Mouse (Mus musculus): Measurements from ENCODE around the gene Jam3.

Jam3 gene

DNA sequence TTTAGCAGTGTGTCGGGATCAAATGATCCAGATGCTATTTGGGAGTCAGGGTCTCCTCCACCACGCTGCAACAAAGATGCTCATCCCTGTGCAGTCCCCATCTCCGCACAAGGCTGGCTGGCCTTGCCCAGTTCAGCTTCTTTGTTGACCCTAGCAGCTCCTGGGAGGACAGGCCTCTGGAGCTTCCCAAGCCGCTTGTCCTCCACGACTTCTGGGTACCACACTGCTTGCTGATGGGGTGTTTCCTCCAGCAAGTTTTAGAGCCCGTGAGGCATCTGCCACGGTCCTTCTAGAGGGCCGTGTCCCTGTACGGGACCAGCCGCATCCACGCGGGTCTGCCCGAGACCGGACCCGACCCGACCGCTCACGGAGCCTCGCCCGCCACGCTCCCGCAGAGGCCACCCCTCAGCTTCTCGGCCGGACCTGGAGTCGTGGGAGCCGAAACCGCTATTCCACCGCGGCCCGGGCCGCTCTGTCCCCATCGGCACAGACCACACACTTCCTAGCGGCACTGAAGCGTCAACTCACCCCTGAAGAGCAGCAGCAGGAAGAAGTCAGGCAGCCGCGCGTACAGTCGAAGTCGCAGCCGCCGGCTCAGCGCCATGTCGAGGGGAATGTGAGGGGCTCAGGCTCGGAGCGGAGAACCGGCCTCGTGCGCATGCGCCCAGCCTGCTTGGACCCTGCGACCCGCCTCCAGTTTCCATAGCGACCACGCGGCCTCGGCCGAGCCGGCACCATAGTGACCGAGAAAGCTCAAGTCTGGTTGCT is at the start of gene Jam3:
Gene Jam3 (minus strand): TSS at position 659 of the 768 bp plus-strand sequence.
- peak; percentile 96 for DNase-seq (ENCODE audit: inconsistent ontology term)

DNA sequence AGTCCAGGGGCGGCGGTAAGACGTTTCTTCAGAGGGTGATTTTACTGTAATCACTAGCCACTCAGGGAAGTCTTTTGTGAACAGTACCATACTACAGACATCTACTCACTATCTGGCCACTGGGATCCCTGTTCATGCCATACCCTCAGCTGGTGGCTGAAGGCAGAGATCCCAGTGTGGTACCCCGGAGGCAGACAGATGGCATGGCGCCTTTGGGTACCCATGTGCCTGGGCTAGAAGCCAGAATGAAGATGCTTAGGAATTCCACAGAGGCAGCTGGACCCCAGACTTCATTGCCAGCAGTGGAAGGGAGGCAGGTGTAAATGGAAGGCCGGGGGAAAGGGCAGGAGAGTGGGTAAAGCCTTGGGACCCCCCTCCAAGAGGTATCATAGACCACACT is 49.0 kb upstream of the Jam3 start:
- DNase-seq (ENCODE audit: inconsistent ontology term), result peak; percentile 26

DNA sequence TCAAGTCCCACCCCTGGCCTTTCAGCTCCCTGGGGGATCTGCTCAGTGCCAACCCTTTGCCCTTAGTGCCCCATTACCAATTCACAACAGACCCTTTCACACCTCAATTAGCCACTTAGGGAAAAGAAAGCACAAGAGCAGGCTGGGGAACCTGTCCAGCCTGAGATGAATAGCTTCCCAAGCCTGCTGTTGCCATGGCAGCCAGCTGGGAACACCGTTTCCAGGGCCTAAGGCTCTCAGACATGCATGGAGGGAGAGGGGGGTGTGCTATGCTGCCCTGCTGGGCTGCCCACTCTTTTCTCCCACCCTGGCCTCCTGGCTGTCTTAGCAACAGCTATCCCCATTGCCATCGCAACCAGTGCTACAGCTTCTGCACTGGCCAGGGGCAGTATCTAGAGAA is 47.9 kb upstream of the Jam3 start:
- DNase-seq (ENCODE audit: inconsistent ontology term), result peak; percentile 40

DNA sequence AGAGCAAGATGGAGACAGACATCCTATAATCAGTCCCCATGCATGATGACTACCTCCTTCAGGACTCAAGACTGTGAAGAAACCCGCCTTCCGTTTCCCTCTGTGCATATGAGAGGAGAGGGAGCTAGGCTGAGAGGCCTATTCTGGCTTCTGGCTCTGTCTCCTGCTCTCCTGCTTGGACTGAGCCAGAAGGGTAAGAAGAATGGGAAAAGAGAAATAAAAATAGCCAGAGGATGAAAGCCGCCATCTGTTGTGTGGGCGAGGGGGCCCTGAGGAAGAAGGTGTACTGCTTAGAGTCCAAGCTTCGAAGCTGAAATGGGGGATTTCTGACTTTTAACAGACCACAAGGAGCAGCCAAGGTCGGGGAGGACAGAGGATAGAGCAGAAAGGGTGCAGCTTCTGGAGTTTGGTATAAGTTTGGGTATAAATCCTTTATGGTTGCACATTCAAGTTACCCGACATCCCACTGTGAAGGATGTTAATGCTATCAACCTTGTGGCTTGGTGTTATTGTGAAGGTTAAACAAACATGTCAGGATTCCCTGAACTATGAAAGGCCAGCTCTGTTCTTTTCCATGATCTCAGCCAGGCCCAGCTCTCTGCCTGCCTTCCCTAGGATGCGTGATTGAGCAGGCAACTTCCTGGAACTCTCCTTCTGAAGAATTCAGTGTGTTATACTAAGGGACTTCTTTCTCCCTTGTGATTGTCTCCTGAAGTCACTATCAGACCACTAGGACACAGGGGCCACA is 46.4 kb upstream of the Jam3 start:
- no peak for DNase-seq (ENCODE audit: inconsistent ontology term)

DNA sequence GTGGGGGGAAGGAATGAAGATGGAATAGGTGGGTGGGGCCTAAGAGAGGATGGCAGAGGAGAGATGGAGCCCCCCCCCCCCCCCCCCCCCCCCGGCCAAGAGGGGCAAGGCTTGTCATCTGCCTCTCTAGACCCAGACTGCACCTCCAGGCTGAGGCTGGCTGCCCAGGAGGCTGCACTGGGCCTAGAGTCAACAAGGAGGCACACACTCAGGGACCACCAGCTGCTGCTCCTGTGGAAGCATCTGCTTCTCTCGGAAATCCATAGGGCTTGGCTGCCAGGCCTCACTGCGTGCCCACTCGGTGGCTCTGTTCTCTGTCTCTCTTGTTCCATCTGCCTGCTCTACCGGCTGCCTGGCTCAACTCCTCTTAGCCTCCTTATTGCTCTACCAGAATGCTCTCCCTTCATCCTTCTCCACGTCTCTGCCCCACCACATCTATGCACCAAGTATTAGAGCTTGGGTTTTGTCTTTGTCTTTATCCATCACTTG is 38.4 kb upstream of the Jam3 start:
- DNase-seq (ENCODE audit: inconsistent ontology term), result no peak

DNA sequence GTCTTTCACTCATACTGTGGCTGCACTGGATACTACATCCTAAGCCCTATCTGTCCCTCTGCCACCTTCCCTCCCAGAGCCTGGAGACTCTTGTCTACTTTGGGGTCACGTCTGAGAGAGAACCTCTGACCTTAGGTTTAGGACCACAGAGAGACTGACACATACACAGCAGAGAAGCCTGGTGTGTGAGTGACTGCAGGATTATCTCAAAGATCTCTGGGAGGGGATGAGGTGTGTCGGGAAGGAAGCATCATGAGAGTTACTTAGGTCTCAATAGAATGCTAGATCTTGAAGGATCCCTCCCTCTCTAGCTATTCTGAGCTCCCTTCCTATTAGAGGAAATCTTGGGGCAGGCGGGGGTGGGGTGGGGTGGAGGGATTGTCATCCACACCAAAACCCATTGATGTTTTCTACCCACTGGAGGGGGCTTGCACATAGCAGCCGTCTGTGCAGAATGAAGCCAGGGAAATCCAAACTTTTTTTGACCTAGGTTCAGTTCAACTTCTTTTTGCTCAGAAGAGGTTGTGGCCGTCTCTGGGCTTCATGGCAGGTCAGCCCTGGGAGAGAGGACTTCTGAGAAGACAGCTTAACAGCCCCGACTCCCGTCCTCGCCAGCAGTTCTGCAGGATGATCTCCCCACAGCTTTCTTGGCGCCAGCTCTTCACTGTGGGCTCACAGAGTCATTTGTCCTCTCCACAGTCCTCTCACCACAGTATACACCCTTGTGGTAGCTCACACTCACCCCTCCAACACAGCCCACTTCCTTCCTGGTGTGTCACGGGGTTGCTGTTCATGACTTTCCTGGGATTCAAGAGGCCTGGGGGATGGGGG is 37.8 kb upstream of the Jam3 start:
- DNase-seq (ENCODE audit: inconsistent ontology term), result no peak

DNA sequence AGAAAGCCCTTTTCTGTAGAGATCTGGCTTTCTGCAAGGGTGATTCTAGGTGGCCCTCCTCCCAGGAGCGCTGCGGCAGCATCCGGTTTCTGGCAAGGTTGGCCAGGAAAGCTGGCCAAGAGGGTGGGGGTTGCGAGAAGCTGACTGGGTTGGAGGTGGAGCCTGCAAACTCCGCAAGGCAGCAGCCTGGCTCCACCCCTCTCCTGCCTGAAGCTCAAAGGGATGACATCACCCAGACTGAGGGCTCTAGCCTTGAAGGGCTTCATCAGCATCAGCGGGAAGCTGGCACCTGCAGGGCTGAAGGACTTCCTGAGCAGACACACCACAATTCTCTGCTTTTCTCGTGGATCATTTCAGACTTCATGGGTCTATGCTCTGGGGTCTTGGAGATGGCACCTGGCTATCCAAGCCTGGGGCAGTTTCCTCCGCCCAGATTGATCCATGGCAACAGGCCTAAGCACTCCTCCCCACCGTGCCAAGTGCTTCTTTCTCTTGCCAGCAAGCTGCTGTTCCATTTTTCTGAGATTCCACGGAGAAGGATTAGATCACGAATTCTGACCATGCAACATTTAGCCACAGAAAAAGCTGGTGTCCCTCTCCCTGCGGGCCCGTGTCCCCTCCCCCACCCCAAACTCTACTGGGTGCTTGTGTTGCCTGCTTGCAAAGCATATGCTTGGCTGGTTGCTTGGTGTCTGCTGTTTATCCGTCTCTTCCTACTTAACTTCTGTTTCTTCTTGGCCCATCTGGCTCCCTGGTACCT is 37.0 kb upstream of the Jam3 start:
- DNase-seq (ENCODE audit: inconsistent ontology term), result peak; percentile 93

DNA sequence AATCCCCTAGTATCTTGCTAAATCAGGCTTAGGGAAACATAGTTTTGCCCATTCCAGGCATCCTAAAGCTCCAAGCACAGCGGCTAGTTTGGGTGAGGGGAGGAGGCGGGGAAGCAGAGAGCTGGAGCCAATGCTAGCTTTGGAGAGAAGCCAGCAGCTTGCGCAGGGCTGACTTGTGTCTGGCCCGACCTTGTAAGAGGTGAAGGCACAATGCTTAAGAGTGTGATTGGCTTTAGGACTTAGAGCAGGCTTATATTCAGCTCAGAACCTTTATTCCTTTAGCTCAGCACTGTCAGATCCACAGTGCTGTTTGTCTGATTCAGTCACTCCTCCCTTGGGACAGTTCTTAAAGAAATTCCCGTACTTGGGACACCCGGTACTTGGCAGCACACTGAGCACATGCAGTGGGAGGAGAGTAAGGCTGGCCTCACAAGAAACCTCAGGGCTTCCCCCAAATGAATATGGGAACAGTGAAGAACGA is 36.3 kb upstream of the Jam3 start:
- no peak for DNase-seq (ENCODE audit: inconsistent ontology term)

DNA sequence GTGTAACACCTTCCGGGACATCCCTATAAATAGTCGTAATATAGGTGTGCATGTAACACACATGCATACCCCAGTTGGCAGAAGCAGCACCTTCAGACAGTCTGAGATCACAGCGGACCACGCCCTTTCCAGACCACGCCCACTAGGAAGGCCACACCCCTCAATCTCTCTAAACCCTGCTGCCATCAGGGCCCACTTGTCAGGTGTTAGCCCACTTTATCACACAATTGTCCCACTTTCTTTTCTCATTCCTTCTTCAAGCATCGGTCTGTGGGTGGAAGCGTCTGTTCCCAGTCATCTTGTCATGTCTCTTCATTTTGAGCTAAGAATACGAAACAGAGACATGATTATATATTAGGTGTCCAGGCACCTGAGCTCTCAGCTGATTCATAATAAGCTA is 35.2 kb upstream of the Jam3 start:
- no peak for DNase-seq (ENCODE audit: inconsistent ontology term)

DNA sequence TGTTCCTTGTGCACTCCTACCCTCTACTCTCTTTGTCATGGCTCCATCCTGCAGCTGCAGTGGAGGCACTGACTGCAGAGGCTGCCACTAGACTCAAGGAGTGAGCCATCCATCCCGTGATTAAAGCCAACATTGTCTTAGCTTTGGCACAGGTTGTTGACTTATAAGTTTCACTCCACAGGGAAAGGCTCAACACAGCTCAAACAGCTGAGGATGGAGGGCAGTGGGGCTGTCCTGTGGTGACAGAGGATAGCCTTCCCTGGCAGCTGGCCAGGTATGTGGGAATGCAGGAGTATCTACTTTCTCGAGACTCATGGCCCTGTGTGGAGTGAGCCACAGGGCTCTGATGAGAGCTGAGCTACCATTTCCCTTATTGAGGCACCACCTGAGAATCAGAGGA is 34.1 kb upstream of the Jam3 start:
- no peak for DNase-seq (ENCODE audit: inconsistent ontology term)

DNA sequence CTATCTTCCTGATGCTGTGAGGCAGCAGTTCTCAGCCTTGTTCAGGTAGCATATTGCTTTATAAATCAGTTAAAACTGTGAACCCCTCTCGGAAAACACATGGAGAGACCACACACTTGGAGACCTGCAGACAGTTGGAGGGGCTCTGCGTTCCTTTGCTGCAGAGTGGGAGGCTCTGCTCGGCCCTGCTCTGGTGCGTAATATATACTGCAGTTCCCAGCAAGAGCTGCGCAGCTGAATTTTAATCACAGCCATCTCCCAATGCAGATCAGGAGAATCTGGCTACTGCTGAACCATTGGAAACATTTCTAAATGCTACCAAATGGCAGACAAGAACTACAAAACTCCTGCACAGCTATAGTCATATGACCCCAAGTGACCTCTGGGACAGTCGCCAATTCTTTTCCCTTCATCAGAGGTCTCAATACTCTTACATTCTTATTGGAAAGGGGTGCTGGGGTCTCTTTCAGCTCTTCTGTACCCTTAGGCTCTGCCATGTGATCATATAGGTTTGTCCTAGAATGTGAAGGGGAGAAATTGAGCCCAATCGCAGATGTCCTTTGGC is 33.5 kb upstream of the Jam3 start:
- DNase-seq (ENCODE audit: inconsistent ontology term), result no peak

DNA sequence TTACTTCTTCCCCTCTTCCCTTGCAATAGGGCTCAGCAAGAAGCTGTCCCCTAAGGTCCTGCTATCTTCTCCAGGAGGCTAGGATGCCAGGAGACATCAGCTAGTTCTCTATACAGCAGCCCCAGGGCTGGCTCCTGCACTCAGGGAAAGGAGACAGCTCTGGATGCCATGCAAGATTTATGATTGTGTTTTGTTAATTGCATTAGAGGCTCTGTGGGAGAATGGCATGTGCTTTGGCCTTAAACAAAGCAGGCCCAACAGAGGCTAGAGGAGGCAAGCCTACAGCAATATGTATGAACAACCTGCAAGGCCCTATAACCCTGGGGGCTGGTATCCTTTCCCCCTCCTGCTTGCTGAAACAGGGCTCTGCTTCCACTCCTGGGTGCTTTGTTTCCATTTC is 30.6 kb upstream of the Jam3 start:
- peak; percentile 58 for DNase-seq (ENCODE audit: inconsistent ontology term)

DNA sequence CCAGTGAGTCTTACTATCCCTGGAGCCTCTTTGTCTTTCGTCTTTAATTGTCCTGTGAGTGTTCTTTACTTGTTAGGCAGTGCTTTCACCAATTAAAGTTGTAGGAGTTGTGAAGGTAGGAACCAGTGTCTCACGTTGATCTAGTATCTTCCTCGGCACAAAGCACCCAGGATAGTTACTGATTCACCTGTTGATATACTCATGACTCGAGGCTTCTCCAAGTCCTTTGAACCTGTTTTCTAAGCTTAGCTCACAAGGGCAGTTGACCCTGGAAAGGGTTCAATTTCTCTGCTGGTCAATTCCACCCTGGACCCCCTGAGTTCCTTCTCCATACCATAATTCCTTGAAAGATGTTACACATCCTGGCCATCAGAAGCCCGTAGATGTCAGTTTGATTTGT is 26.9 kb upstream of the Jam3 start:
- no peak for DNase-seq (ENCODE audit: inconsistent ontology term)

DNA sequence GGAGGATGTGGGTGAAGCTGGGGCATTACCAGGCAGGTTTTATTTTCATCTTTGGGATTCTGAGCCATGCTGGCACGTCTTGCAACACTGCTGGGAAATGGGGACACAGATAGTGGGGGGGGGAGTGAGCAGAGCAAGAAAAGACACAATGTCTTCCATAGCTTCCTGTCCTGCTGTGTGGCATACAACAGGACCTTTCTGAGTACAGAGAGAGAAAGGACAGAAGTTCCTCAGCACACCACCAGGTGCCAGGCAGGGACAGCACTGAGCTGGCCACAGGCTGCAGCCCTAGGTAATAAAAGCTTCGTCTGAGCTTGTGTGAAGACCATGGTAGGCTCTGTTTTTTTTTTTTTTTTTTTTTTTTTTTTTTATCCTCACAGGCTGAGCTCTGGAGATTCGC is 25.3 kb upstream of the Jam3 start:
- no peak for DNase-seq (ENCODE audit: inconsistent ontology term)

DNA sequence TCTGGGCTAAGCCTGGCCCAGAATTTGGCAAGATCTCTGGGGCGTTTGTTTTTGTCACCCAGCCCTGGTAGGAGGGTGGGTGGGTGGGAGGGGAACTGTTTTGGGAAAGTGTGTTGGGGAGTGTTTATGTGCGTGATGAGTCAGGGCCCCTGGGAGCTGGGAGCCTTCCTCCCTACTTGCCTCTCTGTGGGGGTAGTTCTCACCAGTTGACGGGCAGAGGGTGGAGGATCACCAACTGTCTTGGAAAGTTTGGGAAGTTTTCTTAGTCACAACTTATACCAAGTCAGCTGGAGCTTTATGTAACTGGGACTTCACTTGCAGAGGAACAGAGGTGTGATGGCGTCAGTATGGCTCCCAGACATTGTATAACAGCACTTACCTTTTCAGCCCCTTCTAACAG is 23.7 kb upstream of the Jam3 start:
- DNase-seq (ENCODE audit: inconsistent ontology term), result no peak

DNA sequence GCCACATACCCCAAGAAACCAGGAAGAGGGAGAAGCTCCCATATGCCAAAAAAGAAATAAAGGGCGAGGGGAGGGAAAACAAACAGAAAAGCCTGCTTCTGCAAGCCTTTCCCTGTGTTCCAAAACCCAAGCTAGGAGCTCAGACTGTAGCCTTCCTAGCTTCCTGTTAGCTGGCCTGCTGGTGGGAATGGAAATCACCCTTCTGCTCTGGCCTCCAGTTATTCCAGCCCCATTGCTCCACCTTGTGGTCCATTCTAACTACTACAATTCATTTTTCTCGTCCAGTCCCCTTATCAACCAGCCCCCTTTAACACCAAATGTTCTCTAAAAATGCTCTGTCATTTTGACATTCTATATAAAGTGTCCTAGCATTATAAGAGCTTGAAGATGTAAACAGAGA is 20.9 kb upstream of the Jam3 start:
- peak; percentile 67 for DNase-seq (ENCODE audit: inconsistent ontology term)

DNA sequence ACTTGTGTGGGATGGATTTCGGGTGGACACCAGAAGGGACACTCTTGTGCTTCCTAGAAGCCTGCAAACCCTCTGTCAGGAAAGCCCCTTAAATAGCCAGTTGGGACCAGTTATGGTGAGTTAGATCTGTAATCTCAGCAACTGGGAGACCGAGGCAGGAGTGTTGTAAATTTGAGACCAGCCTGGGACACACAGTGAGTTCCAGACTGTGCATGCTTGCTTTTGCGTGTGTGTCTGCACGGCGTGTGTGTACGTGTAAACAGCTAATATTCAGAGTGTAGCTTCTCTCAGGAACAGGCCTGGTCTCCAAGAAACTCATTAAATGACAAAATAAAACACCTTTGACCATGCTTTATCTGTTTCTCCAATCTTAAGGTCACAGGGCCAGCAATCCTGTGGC is 20.5 kb upstream of the Jam3 start:
- DNase-seq (ENCODE audit: inconsistent ontology term), result no peak

DNA sequence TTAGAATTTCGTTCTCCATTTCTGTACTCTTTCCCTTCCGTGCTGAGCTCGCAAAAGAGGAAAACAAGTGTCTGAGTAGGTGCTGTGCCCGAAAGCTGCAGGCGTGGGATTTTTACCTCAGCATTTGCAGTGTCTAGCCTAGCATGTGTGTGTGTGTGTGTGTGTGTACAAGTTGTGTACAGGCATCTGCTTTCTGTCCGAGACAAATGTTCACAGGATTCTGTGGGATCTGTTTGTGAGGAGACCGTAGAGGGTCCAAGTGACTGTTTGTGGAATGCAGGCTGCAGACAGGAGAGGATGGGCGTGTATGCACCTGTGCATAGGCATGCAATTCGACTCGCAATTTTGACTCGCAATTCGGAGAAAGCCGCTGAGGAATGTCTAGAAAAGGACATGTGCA is 20.0 kb upstream of the Jam3 start:
- no peak for DNase-seq (ENCODE audit: inconsistent ontology term)

DNA sequence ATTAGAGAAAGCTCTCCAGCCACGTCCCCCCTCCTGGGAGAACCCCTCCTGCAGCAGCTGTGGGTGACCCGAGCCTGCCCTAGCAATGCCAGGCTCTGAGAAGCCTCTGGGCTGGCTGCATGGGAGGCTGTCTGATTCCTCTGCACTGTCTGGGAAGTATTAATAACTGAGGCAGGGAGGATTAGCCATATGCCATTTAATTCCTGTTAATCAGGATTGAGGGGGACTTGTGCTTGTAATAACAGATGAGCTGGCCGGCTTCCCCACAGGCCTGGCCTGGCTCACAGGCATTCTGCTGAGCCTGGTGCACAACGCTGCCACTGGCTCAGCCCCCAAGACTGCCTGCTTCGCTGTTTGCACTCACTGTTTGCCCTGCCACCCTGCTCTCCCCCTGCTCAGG is 18.9 kb upstream of the Jam3 start:
- no peak for DNase-seq (ENCODE audit: inconsistent ontology term)

DNA sequence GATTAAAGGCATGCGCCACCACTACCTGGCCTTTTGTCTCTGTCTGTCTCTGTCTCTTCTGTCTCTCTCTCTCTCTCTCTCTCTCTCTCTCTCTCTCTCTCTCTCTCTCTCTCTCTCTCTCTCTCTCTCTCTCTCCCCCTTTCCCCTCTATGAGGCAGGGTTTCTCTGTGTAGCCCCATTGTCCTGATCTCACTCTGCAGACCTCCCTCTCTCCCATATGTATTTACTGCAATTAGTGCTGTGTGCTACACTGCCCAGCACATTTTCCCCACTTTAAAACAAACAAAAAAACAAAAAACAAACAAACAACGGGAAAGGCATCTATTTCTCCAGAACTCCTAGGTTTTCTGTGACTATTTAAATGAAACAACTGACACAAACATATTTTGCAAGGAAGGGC is 18.4 kb upstream of the Jam3 start:
- no peak for DNase-seq (ENCODE audit: inconsistent ontology term)

DNA sequence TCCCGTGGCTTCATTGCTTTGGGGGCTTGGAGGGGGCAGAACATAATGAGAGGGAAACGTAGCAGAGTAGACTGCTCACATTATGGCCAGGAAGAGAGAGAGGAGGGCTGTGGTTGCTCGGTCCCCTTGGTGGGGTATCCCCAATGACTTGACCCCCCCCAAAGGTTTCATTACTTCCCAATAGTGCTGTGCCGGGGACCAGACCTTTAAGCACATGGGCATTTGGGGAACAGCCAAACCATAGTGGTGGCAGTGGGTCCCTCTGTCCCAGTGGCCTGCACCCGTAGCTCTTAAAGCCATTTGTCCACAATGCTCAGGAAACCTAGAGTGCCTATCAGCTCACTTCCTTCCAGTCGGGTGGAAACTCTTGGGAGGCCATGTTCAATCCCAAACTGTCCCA is 17.6 kb upstream of the Jam3 start:
- DNase-seq (ENCODE audit: inconsistent ontology term), result no peak
